Mouse (Mus musculus) small intestine, adult 2 months (tissue): Measurements from ENCODE around the gene Cryba1. TPM values are rescaled to one million over a fixed set of nuclear protein-coding genes. Genes with fewer than 3 reads are reported as not detected.
"Not testable (repeated sequence)": the region's sequence is repeated elsewhere in the genome, so short reads cannot be mapped to it uniquely, and the experiment has no call there.

Experiments used
- H3K27ac ChIP-seq: fragments of 200-500 bp; 2 replicates; pipeline ENCODE4 v1.5.1; 2012; ENCODE audit warnings: low read depth, low read length, control low read depth, inconsistent platforms; ENCODE audit not compliant: insufficient read depth
- H3K27me3 ChIP-seq: fragments of 200-500 bp; 2 replicates; pipeline ENCODE4 v1.6.1; 2012; ENCODE audit warnings: mild to moderate bottlenecking, moderate library complexity, low read length, inconsistent platforms; ENCODE audit not compliant: control insufficient read depth, insufficient read depth
- H3K36me3 ChIP-seq: fragments of 200-500 bp; 2 replicates; pipeline ENCODE4 v1.6.1; 2012; ENCODE audit warnings: mild to moderate bottlenecking, low read length, control low read depth, inconsistent platforms; ENCODE audit not compliant: control insufficient read depth, insufficient read depth
- H3K4me1 ChIP-seq: fragments of 200-500 bp; 2 replicates; pipeline ENCODE4 v1.6.1; 2012; ENCODE audit warnings: low read length, inconsistent platforms, mixed read lengths; ENCODE audit not compliant: control insufficient read depth, insufficient read depth, insufficient read length
- H3K4me3 ChIP-seq: fragments of 200-500 bp; 2 replicates; pipeline ENCODE4 v1.5.1; 2012; ENCODE audit warnings: low read depth, mild to moderate bottlenecking, control low read depth, inconsistent platforms, low read length, moderate library complexity
- CTCF ChIP-seq: fragments of 200-500 bp; IDR thresholded peaks from 2 replicates; pipeline ENCODE4 v1.5.1; 2012; ENCODE audit warnings: low read depth, mild to moderate bottlenecking, control low read depth, inconsistent platforms, low read length, moderate library complexity, mixed read lengths; ENCODE audit not compliant: insufficient replicate concordance, insufficient read length; ENCODE audit errors: extremely low read depth
- POLR2A ChIP-seq: fragments of 200-500 bp; IDR thresholded peaks from 2 replicates; pipeline ENCODE4 v1.6.1; 2012; ENCODE audit warnings: low read depth, mild to moderate bottlenecking, control low read depth, inconsistent platforms, low read length, moderate library complexity
- WGBS: fragments of 180-500 bp; shearing (Covaris S2); methylation state at CpG from one replicate; pipeline ENCODE4 v1.1.7; 2018; 5-methylcytosine and 5-hydroxymethylcytosine counted together
- polyA plus RNA-seq: library from polyadenylated mRNA; depleted of rRNA; stranded (reverse); fragments of >200 nt; gene quantifications from 2 replicates; pipeline ENCODE4 v1.2.3, GENCODE M21; 2012

Cryba1 gene
- polyA plus RNA-seq, 1 experiment = not detected

GRCm38 (mm10) chr11:77764694-77765458 lies 39.8 kb upstream of the Cryba1 start:
- 29% methylated on average over 9 of the region's 9 CpGs for WGBS
- no peaks in the 10 kb centered on the region for H3K27me3 ChIP-seq
- no peaks in the 10 kb centered on the region for H3K36me3 ChIP-seq
- peaks cover 15% of the 10 kb centered on the region for H3K4me1 ChIP-seq
- TF ChIP-seq CTCF = no peak
- no peak for TF ChIP-seq POLR2A
- peak overlapping the region; percentile 96 for H3K27ac ChIP-seq
- H3K4me3 ChIP-seq = peak overlapping the region; percentile 93

GRCm38 (mm10) chr11:77763673-77764340 lies 38.7 kb upstream of the Cryba1 start:
- 5% methylated on average over 26 of the region's 26 CpGs for WGBS
- H3K27me3 ChIP-seq = no peaks in the 10 kb centered on the region
- H3K36me3 ChIP-seq = no peaks in the 10 kb centered on the region
- H3K27ac ChIP-seq = peak overlapping the region; percentile 88
- H3K4me3 ChIP-seq = peak overlapping the region; percentile 93
- TF ChIP-seq CTCF = no peak
- TF ChIP-seq POLR2A = peak; percentile 55; the same call in 1 of the 2 replicates
- H3K4me1 ChIP-seq = peaks cover 12% of the 10 kb centered on the region

GRCm38 (mm10) chr11:77762783-77763672 lies 37.9 kb upstream of the Cryba1 start, which contains the start of gene Myo18a:
Gene Myo18a (plus strand): TSS chr11:77763246.
- Histone ChIP-seq H3K4me3 (peak within 1 kb of the TSS; percentile 93), H3K27ac (peak within 1 kb of the TSS; percentile 88), H3K4me1 (peaks cover 12% of the 10 kb centered on the region), H3K36me3 (no peaks in the 10 kb centered on the region), H3K27me3 (no peaks in the 10 kb centered on the region)
- 3% methylated on average over 78 of the region's 79 CpGs for WGBS
- TF ChIP-seq CTCF (peak; percentile 67), POLR2A (peak; percentile 19; the same call in 1 of the 2 replicates)

GRCm38 (mm10) chr11:77760031-77760430 lies 34.9 kb upstream of the Cryba1 start:
- H3K4me1 ChIP-seq = peaks cover 10% of the 10 kb centered on the region; the same call in 1 of the 2 replicates
- WGBS = 78% methylated on average over 4 of the region's 4 CpGs
- TF ChIP-seq POLR2A = no peak
- TF ChIP-seq CTCF = no peak
- no peak overlapping the region for H3K27ac ChIP-seq
- no peak overlapping the region for H3K4me3 ChIP-seq
- H3K36me3 ChIP-seq = no peaks in the 10 kb centered on the region
- no peaks in the 10 kb centered on the region for H3K27me3 ChIP-seq

- Histone ChIP-seq H3K27ac (peak overlapping the region; percentile 84), H3K4me3 (peak overlapping the region; percentile 4; the same call in 1 of the 2 replicates), H3K4me1 (peaks cover 8% of the 10 kb centered on the region; the same call in 1 of the 2 replicates), H3K36me3 (no peaks in the 10 kb centered on the region), H3K27me3 (no peaks in the 10 kb centered on the region)
- WGBS = 93% methylated on average over 3 of the region's 3 CpGs
- TF ChIP-seq POLR2A = no peak
- no peak for TF ChIP-seq CTCF
Observed at GRCm38 (mm10) chr11:77753469-77753868, 28.4 kb upstream of the Cryba1 start.

GRCm38 (mm10) chr11:77752525-77752924 lies 27.4 kb upstream of the Cryba1 start:
- H3K4me3 ChIP-seq = no peak overlapping the region
- H3K36me3 ChIP-seq = no peaks in the 10 kb centered on the region
- 37% methylated on average over 5 of the region's 5 CpGs for WGBS
- H3K27ac ChIP-seq = peak overlapping the region; percentile 84
- peaks cover 8% of the 10 kb centered on the region; the same call in 1 of the 2 replicates for H3K4me1 ChIP-seq
- TF ChIP-seq POLR2A (no peak), CTCF (no peak)
- no peaks in the 10 kb centered on the region for H3K27me3 ChIP-seq

- no peaks in the 10 kb centered on the region for H3K36me3 ChIP-seq
Observed at GRCm38 (mm10) chr11:77748996-77749395, 23.9 kb upstream of the Cryba1 start.

GRCm38 (mm10) chr11:77747103-77747502 lies 22.0 kb upstream of the Cryba1 start:
- H3K4me1 ChIP-seq, H3K4me3 ChIP-seq, H3K27me3 ChIP-seq, H3K27ac ChIP-seq, H3K36me3 ChIP-seq: not testable (repeated sequence)
- 91% methylated on average over 14 of the region's 15 CpGs for WGBS

More at GRCm38 (mm10) chr11:77748996-77749395, 23.9 kb upstream of the Cryba1 start:
- H3K4me1 ChIP-seq = peaks cover 8% of the 10 kb centered on the region; the same call in 1 of the 2 replicates
- no peak for TF ChIP-seq CTCF
- TF ChIP-seq POLR2A = no peak
- no peaks in the 10 kb centered on the region for H3K27me3 ChIP-seq
- H3K27ac ChIP-seq = no peak overlapping the region
- 86% methylated on average over 5 of the region's 5 CpGs for WGBS
- H3K4me3 ChIP-seq = no peak overlapping the region
